Mouse (Mus musculus) cerebellum, adult 2 months (tissue): ENCODE measurements around the gene Nmnat2.

Experiments
- CTCF ChIP-seq: fragments of 200-500 bp; IDR thresholded peaks from 2 replicates; pipeline ENCODE4 v1.5.1; 2011; ENCODE audit warnings: low read depth, mild to moderate bottlenecking, control low read depth, low read length, moderate library complexity, borderline replicate concordance; ENCODE audit not compliant: insufficient read depth
- POLR2A ChIP-seq: fragments of 200-500 bp; IDR thresholded peaks from 2 replicates; pipeline ENCODE4 v1.6.1; 2011; ENCODE audit warnings: low read length, control low read depth, borderline replicate concordance; ENCODE audit not compliant: insufficient read depth

DNA sequence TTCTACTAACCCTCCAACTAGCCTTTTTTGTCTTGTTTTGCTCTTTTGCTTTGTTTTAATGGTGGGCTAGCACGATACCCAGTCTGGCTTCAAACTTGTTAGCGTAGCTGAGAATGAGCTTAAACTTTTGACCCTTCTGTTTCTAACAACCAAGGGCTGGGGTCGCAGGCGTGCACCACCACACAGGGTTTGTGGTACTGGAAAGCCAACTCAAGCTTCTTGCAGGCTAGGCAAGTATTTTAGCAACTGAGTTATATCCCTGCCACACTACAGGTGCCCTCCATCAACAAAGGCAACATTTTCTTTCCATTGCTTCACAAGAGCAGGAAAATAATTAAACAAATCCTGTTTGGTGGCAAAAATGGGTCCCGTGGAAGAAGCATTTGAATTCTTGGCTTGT is 18.6 kb downstream of the Nmnat2 start:
- no peak for TF ChIP-seq POLR2A
- TF ChIP-seq CTCF, result no peak
